Mouse (Mus musculus): ENCODE results near the gene Sema4b.

Sema4b gene

DNA sequence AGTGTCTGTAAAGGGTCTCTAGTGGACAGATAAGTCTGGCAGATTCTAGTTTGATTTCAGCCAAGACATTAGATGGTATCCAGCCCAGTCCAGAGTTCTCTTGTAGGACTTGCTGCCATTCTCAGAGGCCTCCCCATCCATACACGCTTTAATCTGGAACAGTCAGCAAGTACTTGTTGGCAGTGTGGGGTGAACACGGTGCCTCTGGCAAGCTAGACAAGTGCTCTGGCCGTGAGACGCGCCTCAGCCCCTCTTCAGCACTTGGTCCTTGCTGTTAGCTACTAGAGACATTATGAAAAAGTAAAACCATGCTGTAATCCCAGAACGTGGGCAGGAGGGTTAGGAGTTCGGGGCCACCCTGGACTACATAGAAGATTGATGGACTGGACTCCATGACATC is 27.0 kb downstream of the Sema4b start:
- in situ Hi-C loops (cut with MboI; ENCODE audit: low sequenced_read_pairs): no loop called here

DNA sequence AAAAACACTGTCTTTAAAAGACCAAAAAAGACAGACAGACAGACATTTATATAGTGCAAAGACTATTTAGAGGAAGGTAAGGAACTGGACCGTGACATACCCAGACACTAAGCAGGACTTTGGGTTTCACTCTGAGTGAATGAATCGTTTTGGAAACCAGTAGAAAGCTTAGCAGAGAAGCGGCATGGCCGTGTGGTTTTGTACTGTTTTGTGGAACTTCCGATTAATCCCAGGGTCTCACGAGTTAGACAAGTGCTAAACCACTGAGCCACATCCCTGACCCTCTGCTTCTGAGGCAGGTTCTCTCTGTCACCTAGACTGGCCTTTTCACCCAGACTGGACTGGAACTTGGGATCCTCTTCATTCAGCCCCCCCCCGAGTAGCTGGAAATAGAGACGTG is 27.8 kb downstream of the Sema4b start:
- in situ Hi-C loops (cut with MboI; ENCODE audit: low sequenced_read_pairs): no loop called here

DNA sequence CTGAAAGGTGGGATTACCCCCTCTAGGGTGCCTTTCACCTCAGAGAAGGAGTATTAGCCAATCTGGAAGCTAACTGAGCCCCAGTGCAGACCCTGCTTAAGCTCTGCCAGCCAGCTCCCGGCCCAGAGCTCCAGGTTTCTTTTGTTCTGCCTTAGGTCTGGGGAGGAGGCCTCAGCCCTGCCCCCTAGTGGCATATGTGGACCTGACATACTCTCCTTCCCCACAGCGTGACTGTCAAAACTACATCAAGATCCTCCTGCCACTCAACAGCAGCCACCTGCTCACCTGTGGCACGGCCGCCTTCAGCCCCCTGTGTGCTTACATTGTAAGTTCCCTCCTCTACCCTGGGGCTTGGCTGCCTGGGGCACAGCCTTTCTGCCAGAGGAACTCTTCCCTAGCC is 28.8 kb downstream of the Sema4b start:
- in situ Hi-C loops (cut with MboI; ENCODE audit: low sequenced_read_pairs): no loop called here

DNA sequence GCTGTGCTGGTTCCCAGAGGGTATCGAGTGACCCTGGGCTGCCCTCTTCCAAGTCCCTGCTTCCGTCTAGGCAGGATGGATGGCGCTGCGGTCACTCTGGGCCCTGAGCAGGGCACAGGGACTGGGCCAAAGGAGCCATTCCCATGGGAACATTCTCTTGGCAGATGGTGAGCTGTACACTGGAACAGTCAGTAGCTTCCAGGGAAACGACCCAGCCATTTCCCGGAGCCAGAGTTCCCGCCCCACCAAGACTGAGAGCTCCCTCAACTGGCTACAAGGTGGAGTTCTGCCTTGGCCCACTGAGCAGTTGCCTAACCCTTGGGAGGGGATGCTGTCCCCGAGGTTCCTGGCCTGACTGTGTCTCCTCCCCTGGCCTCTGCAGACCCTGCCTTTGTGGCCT is 29.9 kb downstream of the Sema4b start:
- in situ Hi-C loops (cut with MboI; ENCODE audit: low sequenced_read_pairs): no loop called here

DNA sequence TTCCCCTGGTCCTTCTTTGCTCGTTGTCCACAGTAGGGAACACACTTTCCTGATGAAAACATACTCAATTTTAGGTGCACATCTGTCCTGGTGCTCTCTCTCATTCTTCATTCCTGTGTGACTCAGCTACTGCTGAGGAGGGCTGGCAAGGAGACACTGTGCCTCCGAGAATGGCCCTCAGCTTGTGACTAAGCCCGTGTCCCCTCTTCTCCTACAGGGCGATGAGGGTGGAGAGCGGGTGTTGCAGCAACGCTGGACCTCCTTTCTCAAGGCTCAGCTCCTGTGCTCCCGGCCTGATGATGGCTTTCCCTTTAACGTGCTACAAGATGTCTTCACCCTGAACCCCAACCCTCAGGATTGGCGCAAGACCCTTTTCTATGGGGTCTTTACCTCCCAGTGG is 32.0 kb downstream of the Sema4b start:
- in situ Hi-C loops (cut with MboI; ENCODE audit: low sequenced_read_pairs): no loop called here

DNA sequence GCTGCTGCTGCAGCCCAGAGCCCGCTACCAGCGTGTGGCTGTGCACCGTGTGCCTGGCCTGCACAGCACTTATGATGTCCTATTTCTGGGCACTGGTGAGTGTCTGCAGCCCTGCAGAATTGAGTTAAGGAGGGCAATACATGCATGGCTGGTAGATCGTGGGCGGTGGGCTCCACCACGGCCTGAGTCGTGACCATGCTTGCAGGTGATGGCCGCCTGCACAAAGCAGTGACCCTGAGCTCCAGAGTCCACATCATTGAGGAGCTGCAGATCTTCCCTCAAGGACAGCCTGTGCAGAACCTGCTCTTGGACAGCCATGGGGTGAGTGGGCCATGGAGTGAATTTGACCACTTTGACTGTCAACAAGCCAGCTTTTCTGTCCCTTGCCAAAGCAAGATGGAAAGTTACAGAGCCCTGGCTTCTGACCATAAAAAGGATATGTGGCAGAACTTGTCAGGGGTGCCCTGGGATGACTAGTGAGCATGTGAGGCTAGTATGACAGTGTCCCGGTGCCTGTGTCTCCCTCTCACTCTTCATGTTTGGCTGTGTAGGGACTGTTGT is 33.7 kb downstream of the Sema4b start:
- in situ Hi-C loops (cut with MboI; ENCODE audit: low sequenced_read_pairs): no loop called here

DNA sequence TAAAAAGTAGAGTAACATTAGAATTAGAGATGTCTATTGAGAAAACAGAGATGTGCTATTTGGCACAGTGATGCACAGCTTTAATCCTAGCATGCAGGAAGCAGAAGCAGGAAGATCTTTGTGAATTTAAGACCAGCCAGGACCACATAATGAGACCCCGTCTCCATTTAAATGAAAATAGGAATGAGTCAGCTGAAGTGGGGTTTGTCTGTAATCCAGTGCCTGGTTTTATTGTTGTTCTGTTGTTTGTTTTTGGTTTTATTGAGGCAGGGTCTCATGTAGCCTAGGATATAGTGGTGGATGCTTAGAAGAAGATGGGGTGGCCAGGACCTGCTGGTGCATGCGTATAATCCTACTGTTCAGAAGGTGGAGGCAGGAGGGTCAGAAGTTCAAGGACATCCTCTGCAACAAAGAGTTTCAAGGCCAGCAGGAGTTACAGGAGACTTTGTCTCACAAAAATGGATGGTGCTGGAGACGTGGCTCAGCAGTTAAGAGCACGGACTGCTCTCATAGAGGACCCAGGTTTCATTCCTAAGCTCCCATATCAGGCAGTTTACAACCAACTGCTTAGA is 34.6 kb downstream of the Sema4b start:
- in situ Hi-C loops (cut with MboI; ENCODE audit: low sequenced_read_pairs): no loop called here

DNA sequence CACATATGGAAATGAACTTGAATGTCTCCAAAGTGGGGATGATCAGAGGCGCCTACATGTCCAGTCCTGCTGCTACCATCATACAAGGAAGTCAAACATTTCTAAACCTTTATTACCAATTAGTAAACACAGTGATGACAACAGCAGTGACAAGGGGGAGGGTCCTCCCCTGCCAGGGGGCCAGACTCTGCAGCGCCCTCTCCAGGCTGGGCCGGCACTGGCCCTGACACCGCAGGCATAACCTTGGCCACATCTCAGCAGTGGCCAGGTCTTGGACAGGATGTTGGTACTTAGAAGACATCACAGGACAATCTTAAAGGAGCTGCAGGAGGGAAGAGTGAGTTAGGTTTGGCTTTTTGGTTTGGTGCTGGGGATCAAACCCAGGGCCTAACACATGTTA is 40.4 kb downstream of the Sema4b start:
- in situ Hi-C loops (cut with MboI; ENCODE audit: low sequenced_read_pairs): no loop called here

DNA sequence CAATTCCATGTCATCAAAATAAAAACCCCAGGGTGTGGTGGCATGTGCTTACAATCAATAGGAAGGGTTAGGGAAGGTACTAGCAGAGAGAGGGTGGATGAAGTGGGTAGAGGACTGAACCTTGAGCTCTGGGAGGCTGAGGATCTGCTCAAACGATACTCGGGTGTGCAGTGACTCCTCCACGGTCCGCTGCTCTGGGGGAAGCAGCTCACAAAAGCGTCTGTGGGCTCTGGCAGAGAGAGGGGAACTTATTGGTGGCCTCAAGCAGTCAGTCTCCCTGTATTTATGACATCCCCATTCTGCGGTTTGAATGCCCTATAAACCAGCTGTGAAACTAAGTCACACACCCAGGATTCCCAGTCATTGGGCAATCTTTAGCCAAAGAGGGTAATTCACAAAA is 43.6 kb downstream of the Sema4b start:
- in situ Hi-C loops (cut with MboI; ENCODE audit: low sequenced_read_pairs): no loop called here

DNA sequence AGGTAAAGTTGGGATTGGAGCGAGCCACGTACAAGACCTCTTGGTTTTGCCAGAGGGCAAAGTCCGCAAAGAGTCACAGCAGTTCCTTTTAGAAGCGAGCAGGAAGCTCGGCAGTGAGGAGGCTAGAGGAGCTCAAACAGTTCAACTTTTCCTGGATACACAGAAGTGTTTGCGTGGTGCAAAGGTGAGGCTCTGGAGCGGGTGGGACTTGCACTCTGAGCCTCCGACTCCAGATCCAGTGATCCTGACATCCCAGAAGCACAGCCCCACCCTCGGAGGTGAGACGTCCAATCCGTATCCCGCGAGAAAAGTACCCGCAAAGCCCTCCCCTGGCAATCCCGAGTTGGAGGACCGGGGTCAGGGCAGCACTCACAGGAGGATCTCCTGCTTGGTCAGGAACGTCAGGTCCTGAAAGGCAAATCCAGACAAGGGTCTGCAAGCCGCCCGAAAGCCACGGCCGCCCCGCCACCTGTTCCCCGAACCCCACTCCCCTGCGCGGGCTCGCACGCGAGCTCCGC is 45.4 kb downstream of the Sema4b start:
- in situ Hi-C loops (cut with MboI; ENCODE audit: low sequenced_read_pairs): no loop called here

DNA sequence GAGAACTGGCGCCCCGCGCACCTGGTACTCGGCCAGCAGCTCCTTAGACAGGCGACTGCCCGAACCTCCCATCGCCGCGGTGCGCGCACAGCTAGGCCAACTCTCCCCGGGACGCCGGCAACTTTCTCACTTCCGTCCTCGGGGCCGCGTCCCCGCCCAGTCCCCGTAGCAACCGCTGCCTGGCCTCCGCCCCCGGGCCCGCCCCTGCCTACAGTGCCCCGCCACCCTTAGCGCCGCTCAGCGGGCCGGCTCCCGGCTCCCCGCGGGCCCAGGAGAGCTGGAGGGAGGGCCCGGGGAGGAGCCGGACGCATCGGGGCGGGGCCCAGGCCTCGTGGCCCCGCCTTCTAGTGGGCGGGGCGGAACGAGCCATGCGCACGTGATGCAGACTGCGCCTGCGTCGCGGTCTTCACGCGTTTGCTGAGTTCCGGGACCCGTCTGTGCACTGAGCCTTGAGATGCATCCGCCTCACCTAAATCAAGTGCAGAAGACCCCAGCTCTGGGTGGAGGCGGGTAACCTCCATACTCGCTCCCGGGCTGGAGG is 45.9 kb downstream of the Sema4b start, which contains the start of the genes Cib1 and Gdpgp1:
Cib1 (minus strand) TSS at position 325 of the 541 bp plus-strand sequence.
Gdpgp1 (plus strand) TSS at position 377 of the 541 bp plus-strand sequence.
- in situ Hi-C loops (cut with MboI; ENCODE audit: low sequenced_read_pairs): no loop called here

DNA sequence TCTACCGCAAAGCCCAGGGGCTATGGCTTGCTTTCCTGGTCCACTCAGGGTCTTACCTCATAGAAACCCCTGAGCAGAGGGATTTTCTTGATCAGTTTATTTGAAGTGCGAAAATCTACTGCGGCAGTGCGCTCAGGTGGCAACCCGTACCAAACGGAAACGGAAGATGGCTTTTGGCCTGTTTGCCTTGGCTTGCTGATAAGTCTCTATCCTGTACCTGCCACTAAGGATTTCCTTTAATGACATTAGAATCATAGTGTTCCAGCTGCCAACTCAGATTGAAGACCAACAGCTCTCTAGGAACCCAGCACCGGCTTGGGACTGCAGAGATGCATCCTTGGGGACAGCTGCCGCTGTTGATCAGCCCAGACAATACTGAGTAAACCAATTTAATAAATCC is 47.2 kb downstream of the Sema4b start:
- in situ Hi-C loops (cut with MboI; ENCODE audit: low sequenced_read_pairs): no loop called here

DNA sequence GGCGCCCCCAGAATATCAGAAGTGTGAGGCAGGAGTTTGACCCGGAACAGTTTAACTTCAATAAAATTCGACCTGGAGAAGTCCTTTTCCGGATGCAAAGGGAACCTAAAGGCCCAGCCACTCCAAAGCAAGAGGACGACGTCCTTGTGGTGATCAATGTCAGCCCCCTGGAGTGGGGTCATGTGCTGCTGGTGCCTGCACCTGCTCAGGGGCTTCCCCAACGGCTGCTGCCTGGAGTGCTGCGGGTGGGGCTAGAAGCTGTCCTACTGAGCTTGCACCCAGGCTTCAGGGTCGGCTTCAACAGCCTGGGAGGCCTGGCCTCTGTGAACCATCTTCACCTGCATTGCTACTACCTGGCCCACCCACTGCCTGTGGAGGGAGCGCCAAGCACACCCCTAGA is 51.9 kb downstream of the Sema4b start:
- in situ Hi-C loops (cut with MboI; ENCODE audit: low sequenced_read_pairs): no loop called here

DNA sequence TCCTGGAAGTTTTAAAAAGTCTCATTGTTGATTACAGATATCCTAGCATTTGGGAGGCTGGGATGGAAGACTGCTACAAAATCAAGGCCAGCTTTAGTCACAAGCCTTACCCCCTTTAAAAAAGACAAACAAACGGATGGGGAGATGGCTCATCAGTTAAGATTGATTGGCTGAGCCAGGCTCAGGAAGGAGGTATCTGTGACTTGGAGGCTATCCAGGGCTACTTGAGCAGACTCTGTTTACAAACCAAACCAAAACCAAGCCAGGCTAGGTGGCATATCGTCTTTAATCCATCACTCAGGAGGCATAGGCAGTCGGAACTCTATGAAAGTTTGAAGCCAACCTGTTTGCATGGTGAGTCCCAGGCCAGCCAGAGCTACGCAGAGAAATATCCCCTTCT is 55.0 kb downstream of the Sema4b start:
- in situ Hi-C loops (cut with MboI; ENCODE audit: low sequenced_read_pairs): no loop called here

DNA sequence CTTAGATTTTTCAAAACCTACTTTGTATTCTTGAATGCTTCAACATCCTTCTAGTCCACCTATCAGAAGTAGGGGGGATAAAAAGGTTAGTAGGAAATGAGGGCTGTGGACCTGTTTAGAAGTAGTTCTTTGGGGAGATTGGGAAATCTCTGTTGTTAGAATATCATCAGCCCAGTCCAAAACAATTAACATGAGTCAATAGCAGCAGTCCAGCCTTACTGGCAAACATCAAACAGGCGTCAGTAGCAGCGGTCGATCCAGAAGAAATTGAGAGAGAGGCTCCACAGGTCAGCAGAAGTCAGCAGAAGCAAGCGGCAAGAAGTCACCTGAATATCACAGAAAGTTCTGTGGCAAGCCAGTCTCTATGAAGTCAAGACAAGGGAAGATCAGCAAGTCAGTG is 58.2 kb downstream of the Sema4b start:
- in situ Hi-C loops (cut with MboI; ENCODE audit: low sequenced_read_pairs): no loop called here

DNA sequence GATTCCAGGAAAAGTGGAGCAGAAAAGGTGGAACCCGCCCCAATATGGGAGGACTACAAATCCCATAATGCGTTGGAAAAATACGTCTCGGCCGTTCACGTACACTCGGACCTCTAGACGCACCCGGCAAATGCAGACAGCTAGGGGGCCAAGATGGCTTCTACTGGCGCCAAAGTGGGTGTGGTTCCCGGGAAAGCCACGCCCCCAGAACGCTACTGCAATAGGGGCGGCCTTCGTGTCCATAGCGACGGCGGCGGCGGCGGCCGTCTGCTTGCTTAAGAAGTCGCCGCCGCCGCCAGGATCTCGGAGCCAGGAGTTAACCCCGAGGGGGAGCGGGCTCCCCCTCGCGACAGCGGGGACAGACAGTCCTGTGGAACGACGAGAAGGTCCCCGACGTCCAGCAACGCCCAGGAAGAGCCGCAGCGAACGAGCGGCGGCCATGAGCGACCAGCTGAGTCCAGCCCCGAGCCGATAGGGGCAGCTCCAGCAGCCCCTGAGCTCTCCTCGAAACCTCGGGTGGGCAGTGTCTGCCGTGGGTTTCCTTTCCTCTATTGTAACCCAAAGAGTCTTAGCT is 59.6 kb downstream of the Sema4b start, which contains the start of gene Ttll13:
Ttll13 (plus strand) TSS at position 229 of the 574 bp plus-strand sequence.
- in situ Hi-C loops (cut with MboI; ENCODE audit: low sequenced_read_pairs): no loop called here

DNA sequence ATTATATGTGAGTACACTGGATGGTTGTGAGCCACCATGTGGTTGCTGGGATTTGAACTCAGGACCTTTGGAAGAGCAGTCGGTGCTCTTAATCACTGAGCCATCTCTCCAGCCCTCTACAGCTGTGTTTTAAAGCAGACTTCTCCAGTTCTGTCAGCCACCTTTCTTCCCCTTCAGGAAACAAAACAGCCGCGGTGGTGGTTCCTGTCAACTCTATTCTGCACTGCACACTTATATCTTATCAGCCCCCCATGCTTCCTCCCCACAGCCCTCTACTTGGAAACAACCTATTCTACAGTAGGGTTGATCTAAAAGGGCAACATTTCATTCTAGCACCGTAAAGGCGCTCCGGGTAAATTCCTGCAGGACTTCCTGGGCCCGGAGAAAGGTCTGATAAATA is 60.2 kb downstream of the Sema4b start:
- in situ Hi-C loops (cut with MboI; ENCODE audit: low sequenced_read_pairs): no loop called here

DNA sequence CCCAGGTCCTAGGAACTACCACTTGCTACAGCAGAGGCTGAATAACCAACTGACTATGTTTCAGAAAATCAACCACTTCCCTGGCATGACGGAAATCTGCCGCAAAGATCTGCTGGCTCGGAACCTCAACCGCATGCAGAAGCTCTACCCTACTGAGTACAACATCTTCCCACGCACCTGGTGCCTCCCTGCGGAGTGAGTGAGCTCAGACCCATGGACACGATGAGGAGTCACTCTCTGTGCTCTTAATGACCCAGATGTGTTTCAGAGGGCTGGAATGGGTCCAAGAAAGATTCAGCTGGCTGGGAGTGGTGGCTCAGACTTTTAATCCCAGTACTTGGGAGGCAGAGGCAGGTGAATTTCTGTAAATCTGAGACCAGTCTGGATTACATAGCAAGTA is 65.8 kb downstream of the Sema4b start:
- in situ Hi-C loops (cut with MboI; ENCODE audit: low sequenced_read_pairs): no loop called here

DNA sequence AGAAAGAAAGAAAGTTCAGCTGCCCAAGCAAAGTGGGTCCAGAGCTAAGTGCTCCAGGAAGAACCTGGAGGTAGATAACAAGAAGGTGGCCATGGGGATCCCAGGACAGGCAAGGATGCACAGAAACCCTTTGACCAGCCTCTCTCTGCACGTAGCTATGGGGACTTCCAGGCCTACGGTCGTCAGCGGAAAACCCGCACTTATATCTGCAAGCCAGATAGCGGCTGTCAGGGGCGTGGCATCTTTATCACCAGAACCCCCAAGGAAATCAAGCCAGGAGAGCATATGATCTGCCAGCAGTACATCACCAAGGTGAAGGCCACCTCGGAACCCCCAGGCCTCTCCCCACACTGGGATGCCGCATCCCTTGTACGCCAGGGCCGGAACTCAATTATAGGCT is 66.2 kb downstream of the Sema4b start:
- in situ Hi-C loops (cut with MboI; ENCODE audit: low sequenced_read_pairs): no loop called here

DNA sequence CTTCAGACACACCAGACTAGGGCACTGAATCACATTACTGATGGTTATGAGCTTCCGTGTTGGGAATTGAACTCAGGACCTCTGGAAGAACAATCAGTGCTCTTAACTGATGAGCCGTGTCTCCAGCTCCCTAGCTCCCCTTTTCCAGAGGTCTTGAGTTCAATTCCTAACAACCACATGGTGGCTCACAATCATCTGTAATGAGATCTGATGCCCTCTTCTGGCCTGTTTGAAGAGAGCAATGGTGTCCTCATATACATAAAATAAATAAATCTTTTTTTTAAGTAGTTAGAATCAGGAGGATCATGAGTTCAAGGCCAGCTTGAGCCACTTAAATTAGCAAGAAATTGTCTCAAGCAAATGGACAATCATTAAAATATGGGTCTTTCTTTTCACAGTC is 69.3 kb downstream of the Sema4b start:
- in situ Hi-C loops (cut with MboI; ENCODE audit: low sequenced_read_pairs): no loop called here

DNA sequence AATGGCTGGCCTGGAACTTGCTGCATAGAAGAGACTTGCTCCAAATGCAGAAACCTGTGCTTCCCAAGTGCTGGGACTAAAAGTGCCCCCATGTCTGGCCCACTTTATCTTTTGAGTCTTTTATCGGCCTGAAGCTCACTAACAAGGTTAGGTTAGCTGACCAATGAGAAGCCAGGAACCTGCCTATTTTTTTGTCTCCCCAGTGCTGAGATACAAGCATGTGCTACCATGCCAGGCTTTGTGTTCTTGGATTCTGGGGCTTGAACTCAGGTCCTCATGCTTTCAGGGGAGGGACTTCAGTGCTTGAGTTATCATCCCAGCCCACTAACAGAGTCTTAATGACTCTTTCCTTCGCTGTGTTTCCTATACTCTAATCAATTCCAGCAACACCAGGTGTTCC is 71.1 kb downstream of the Sema4b start:
- in situ Hi-C loops (cut with MboI; ENCODE audit: low sequenced_read_pairs): no loop called here

Measured in CH12F3 (cell line).